In the genomic region with DNA sequence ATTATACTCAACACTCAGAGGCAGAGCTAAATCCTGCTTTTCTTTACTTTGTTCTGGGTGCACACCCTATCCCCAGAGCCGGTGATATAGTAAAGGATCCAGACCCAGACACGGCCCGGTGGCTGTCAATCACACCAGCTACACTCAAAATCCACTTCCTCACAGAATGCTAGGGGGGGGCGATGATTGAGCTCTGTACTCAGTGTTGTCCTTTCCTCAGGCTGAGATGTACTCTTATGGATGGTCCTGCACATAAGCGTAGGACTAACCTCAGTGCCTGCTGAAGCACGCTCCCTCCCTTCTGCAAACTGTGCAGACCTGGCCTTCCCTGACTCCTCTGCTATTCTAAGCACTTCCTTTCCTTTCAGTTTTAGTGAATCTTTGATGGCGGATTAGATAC, we compare ENCODE assay signal across 27 mouse cellular contexts. TPM values are rescaled to one million over a fixed set of nuclear protein-coding genes. Genes with fewer than 3 reads are reported as not detected.
"Had no signal": no experiment of that assay in that cellular context is flagged by ENCODE, and none has a peak within 500 bp of the region (broad histone marks: within the 10 kb centered on the region; RNA-seq: fewer than 3 reads in every experiment).

No protein-coding gene starts in this region.

- DNase-seq: liver, embryonic 13.5 days; liver, postnatal 0 days; lung, adult 2 months; lung, postnatal 14 days; lung, postnatal 36 days; retina, postnatal 1 day; right cerebral cortex, adult 18-20 months; right cerebral cortex, postnatal 25 days; right cerebral cortex, postnatal 4 days; spleen, adult 18-20 months; thymus, adult 18-20 months; thymus, postnatal 14 days; thymus, postnatal 36 days had no signal

- H3K36me3 ChIP-seq: liver, embryonic 13.5 days; liver, embryonic 15.5 days; lung, embryonic 15.5 days; neural tube, embryonic 13.5 days; neural tube, embryonic 15.5 days had no signal

- H3K4me3 ChIP-seq: liver, embryonic 13.5 days; liver, embryonic 15.5 days; lung, embryonic 15.5 days; megakaryocyte, embryonic 14.5 days; neural tube, embryonic 13.5 days; neural tube, embryonic 15.5 days had no signal

- H3K27ac ChIP-seq: liver, embryonic 13.5 days; liver, embryonic 15.5 days; lung, embryonic 15.5 days; macrophage; neural tube, embryonic 13.5 days; neural tube, embryonic 15.5 days had no signal

- H3K9me3 ChIP-seq: liver, embryonic 13.5 days; liver, embryonic 15.5 days; lung, embryonic 15.5 days; megakaryocyte, embryonic 14.5 days; neural tube, embryonic 13.5 days; neural tube, embryonic 15.5 days had no signal

- ATAC-seq: liver, postnatal 0 days; lung, postnatal 0 days had no signal

- H3K27me3 ChIP-seq: liver, embryonic 13.5 days; lung, embryonic 15.5 days; neural tube, embryonic 13.5 days had no signal

- H3K4me1 ChIP-seq: neural tube, embryonic 13.5 days had no signal

- H3K4me2 ChIP-seq: liver, embryonic 13.5 days; liver, embryonic 15.5 days; lung, embryonic 15.5 days; neural tube, embryonic 13.5 days; neural tube, embryonic 15.5 days had no signal

- H3K9ac ChIP-seq: liver, embryonic 13.5 days; liver, embryonic 15.5 days; liver, postnatal 0 days; lung, embryonic 15.5 days; neural tube, embryonic 13.5 days; neural tube, embryonic 15.5 days had no signal

RNA-seq across cellular contexts. Expression of a gene that starts 29.6 kb away (rescaled TPM):
- total RNA-seq: megakaryocyte progenitor cell, adult 5-6 weeks; midbrain, postnatal 0 days; monocyte, adult 5-6 weeks had no signal
- polyA plus RNA-seq: liver, embryonic 13.5 days; liver, embryonic 15.5 days; liver, postnatal 0 days; lung, adult 2 months; lung, embryonic 15.5 days; lung, postnatal 0 days; macrophage; midbrain, postnatal 0 days; neural tube, embryonic 11.5 days; neural tube, embryonic 13.5 days; neural tube, embryonic 15.5 days; small intestine, adult 2 months; stomach, embryonic 14.5 days; stomach, embryonic 16.5 days had no signal
